Mouse (Mus musculus) cerebellum, postnatal 25 days (tissue): ENCODE measurements at regions not wholly inside any gene's neighbourhood (a gene's known extent, or its start where the extent isn't known, plus 50 kb on each side); places are given as distances from the start of the nearest gene placed in this dataset.

ENCODE experiments used
- DNase-seq, 2 experiments: peaks; one replicate each; pipeline ENCODE4 v3.0.0; 2021; ENCODE audit warnings: mixed read lengths in 2 of 2

DNA sequence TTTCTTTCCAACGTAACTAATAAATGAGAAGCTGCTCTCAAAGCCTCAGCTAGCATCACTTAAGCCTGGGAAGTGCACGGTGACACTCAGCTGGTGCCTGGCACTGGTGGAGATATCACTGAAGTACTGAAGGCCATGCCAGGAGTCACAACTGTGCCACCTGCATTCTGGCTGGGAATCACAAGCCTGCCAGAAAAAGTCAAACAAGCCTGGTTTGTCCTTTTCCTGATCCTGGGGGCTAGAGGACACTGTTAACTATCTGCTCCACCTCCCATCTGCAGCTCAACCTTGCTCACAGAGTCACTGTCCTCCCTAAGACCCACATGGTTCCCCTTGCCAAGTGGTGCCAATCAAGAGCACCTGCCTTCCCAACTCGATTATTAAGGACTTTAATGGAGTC is 135.2 kb upstream of the Car8 start:
- peak in 1 of 2 experiments; percentile 38 for DNase-seq

DNA sequence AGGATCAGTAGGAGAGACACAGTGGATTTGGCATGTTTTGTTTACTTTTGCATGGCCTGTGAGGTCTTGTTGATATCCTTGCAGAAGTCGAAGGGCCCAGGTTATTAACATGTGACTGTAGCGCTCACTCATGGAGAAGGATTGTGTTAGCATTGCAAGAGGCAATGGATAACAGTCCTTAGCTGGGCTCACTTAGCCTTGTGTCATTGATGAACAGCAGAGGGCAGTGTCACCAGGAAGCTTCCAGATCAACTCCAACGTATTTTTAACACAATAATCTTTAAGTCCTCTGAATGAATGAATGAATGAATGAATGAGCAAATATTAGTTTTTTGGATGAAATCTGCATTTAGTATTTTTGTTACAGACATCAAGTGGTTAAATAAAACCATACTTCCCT is 133.2 kb upstream of the Car8 start:
- DNase-seq, result peak in 1 of 2 experiments; percentile 26

DNA sequence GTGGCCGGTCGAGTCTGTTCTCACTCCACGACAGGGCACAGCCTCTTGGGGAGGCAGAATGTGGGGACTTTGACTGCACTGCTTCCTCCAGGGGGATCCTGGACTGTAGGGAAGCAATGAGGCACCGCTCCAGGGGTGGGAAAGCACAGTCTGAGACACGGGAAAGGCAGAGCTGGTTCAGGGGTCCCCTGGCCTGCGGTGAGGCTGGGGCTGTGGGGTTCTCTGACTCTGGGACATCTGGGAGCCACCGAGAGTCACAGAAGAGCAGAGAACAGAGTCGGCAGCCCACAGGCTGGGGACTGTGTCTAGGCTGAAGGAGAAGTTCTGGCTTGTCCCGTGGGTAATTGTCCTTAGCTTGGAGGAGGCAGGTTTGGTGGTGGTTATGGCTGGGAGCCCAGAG is 131.9 kb upstream of the Car8 start:
- no peak for DNase-seq

DNA sequence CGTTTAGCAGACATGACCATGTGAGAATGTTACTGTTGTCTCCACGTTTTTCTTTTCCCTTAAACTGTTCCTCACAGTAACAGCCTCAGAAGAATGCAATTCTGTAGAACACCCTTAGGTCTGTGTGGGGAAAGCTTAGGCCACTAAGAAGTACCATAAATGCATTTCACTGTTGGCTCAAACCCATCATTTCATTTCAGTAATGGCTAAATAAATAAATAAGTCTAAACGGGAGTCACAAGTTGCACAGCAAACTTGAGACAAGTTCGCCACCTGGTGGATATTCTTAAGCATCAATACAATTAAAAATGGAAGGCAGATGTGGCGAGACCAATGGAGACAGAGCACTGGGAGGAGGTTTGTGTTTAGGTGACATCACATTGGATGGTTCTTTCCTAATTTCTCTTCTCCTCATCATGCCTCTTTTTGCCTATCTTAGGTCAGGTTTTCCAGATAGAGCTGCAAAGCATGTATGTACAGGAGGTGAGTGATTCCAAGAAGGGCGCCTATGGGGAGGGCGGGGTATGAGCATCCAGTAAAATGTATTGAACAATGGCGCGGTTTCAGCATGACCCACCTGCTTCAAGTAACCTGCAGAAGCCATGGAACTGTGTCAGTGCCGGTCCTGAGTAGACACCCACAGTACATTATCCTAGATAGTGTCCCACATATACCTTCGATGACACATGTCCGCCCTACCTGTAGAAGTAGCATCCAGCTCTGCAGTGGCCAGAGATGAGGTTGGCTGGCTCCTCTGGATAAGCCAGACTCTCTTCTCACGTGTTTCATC is 128.8 kb upstream of the Car8 start:
- DNase-seq, result peak in 1 of 2 experiments; percentile 39

DNA sequence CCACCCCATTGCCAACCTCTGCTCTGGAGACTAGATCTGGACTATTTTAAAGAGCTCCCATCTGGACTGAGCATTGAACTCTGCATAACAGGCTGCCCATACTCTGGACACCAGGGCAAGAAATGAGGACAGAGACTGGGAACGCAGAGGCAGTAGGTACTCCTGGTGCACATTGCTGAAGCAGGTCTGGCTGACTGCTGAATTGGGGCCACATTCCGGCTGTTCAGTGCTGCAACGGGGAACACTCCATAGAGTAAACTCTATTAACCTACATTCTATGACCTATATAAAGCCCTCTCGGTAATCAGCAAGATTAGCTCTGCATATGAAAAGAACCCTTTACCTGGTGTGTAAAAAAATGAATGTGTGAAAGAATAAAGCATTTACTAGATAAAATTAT is 128.1 kb upstream of the Car8 start:
- DNase-seq, result no peak

DNA sequence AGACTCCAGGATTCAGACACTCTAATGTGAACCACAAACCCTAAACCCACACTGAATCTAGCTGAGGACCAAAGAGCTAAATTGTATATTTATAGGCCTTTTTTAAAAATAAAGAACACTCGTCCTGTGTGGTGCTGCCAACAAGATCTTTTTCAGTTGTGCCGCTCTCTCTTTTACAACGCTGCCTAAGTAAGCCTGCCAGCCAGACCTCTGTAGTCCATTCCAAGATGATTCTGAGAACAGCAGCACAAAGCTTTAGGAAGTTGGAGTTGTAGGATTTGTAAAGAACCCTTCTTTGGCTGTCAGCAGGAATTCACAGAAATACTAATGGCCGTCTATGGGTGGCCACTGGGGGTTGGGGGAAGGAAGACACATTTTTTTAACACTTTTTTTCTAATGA is 123.6 kb upstream of the Car8 start:
- DNase-seq, result no peak

DNA sequence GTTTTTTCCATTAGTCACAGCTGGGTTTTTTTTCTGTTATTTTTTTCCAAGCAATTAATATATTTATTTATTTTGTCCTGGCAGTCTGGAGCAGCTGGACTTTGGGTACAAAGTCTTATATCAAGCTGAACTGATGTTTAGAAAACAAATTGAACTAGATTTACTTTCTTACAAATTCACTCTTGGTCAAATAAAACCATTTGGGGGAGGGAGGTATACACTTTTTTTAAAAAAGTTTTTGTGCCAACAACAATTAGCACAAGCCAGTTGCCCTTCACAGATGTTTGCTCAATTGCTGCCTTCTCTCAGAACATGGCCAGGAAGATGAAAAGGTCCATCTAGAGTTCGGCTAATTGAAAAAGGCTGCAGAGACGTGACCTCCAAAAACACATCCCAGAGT is 123.1 kb upstream of the Car8 start:
- no peak for DNase-seq

DNA sequence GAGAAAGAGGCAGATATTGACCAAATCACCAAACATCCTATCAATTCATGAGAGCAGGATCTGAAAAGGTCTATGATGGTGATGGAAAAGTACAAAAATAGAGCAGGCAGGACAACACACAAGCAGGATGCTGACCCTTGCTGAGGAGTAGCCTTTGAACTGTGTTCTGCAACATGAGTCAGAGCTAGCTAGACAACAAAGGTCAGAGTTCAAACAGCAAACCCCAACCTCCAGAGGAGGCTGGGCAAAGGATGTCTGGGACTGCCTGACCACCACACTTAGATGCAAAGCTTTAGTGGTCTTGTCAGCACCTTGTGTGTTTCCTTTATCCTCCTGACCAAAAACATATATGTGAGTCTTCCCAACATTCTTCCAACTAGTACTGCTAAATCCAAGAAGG is 122.5 kb upstream of the Car8 start:
- DNase-seq, result no peak

DNA sequence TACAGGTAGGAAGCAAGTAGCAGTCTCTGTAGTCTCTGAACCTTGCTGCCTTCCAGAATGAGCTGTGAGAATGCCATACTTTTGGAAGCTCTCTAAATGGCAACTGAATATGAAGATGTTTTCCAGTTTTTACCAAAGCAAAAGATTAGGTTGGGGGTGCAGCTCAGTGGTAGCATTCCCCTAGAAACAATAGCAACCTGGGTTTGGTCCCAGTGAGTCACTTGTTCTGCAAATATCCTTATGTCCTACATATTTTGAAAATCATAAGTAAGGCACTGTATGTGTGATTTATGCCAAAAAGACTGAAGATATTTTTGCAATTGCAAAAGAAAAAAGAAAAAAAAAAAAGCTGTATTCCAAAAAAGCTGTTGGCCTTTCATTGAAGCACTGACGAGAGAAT is 118.6 kb upstream of the Car8 start:
- DNase-seq, result no peak

DNA sequence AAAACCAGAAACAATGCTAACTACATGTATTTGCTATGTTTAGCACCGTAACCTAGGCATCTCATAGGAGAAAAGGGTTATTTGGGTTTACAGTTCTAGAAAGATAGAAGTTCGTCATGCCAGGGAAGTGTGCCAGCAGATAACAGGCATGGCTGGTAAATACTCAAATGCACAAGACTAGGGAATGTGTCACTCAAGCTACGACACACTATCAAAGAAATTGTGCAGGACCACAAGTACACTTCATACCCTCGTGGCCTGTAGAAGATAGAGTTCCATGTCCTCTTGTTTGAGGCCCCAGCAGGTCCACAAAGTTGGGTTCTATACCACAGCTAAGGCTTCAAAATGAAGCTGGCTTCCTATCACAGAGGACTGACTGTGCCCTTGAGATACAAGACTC is 103.1 kb upstream of the Car8 start:
- DNase-seq, result no peak

DNA sequence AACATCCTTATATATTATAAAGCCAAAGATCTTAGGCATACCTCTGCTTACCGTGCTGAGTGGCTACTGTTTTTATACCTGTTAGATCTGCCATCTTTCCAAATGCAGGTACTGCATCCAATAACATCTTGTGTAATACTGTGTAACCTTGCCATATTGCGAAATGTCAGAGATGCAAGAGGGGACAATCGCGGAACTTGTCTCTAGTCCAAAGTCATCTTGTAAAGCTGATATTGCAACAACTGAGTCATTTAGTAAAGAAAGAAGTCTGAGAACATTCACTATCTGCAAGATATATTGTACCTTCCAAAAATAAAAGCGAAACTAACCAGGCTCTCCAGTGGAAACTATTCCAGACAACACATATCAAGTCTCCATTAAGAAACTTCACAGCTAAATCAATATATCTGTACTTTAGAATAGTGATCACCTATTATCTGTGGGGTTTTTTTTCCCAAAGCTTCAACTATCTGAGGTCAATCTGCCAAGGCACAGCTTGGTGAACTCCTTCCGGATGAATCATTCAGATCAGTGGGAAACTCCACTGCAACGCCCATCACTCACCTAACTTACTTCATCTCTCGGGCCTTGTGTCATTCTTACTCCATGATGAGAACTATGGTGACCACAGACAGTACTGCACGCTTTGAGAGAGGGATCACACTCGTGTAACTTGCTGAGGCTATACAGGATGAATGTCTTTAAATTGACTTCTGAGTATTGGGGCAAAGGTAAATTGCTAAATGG is 70.6 kb upstream of the Car8 start:
- no peak for DNase-seq

DNA sequence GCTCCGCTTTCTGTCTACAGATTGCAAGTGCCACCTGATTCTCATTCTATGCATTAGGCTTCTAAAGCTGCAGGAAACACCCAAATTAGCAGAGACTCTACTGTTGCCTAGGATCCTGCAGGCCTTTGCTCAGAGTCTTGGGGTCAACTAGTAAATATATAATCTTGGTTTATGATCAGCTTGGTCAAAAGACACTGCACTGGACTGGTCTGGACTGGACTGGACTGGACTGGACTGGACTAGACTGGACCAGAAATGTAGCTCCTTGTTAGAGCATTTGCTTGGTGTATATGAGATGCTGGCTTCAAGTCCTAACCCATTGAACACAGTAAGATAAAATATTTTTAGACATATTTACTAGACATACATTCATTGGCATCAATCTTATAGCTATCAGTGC is 53.7 kb upstream of the Car8 start:
- DNase-seq, result no peak

DNA sequence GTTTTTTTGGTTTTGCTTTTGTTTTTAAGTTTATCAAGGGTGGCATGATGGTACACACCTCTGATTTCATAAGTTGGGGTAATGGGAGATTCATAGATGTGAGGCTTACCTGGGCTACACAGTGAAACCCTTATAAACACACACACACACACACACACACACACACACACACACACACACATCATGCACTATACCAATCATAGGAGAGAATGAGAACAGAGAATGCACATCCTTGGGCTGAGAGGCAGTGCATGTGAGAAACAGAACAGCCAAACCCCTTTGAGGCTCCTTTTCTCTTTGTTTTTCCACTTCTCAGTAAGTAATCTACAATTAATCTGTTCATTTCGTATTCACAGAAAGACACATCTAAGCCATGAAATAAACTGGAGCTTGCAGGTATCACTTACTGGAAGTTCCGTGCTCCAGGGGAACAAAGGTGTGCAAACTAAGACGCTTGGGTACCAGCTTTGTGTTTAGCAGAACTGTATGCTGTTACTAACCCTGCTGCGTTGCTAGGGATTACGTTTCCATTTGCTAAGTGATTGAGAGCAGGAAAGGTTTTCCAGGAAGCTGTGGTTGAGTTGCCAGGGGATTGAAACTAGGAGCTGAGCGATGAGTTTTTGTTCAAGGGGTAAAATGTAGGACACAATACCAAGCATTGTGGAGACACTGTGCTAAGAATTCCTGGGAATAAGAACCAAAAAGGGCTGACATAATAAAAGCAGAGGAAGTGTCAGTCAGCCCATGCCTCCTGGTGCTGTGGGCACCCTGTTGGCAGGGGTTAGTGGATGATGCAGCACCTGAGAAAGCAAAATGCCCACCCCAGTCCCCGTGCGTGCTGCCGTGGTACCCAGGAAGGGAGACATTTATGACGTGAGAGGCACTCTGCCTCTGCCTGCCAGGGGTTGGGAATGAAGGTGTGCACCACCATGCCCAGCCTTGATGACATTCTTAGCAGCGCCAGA is 53.0 kb upstream of the Car8 start:
- DNase-seq, result no peak

DNA sequence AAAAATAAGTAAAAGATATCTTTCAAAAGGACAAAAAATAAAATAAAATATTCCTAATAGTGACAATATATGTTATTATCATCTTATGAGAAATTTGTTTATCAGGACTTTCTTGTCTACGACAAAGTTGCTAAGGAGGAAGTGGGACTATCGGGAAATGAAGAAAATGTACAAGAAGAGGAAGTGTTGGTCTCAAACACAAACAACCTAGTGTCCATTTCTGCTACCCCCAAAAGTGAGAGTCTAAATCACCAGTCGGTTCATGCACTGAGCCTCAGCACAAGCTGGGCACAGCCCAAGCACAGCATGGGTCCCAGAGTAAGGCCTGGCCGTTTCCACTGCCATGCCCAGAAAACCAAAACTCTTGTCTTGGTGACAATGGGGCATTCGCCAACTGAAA is 51.1 kb upstream of the Car8 start:
- DNase-seq, result no peak
